ENCODE assay signal across 8 mouse cellular contexts in the genomic region with DNA sequence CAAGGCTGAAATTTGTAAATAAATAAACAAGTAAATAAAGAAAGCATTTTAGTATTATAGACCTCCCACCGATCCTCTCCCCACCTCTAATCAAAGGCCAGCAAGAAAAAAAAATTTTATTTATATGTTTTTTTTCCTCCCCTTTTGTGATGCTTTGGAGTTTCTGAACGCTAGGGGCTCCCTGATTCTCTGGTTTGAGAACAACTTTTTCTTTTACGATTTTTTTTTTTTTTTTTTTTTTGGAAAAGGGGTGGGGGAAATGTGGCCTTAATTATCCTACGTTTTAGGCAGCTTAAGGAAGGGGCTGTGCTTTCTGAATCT. TPM values are rescaled to one million over a fixed set of nuclear protein-coding genes. Genes with fewer than 3 reads are reported as not detected.
A peak's percentile ranks its signal among the peaks of the same experiment; 100 is the strongest.
DNase-seq lines count a peak whose midpoint lies in the region; ATAC-seq and TF ChIP-seq lines count a peak whose summit lies in the region.

No protein-coding gene starts in this region.

- peaks cover 14% of the 10 kb centered on the region for H3K4me1 ChIP-seq in heart, embryonic 10.5 days
- H3K4me1 ChIP-seq in CH12.LX (ENCODE audit: control insufficient read depth in 1 of 2, insufficient read depth in 2 of 2) = peaks cover 0 to 8% of the 10 kb centered on the region in 2 experiments; a peak in 2 of 4 replicates
- peaks cover 18% of the 10 kb centered on the region for H3K4me1 ChIP-seq in forebrain, embryonic 16.5 days (replicated peaks; ENCODE audit: control insufficient read depth, insufficient read depth, low read length)
- no peaks in the 10 kb centered on the region for H3K4me1 ChIP-seq in liver, embryonic 16.5 days (ENCODE audit: control insufficient read depth, low read depth, low read length)

- no peak for TF ChIP-seq EP300 in CH12.LX (IDR thresholded peaks at IDR 0.05; ENCODE audit: low read length)

- no peak for ATAC-seq in forebrain, embryonic 16.5 days
- ATAC-seq in liver, embryonic 16.5 days (ENCODE audit: low read depth) = no peak

- 1% methylated on average over 4 of the region's 4 CpGs for WGBS in heart, embryonic 10.5 days
- under 1% methylated on average over 4 of the region's 4 CpGs for WGBS in forebrain, embryonic 16.5 days
- 0% methylated on average over 4 of the region's 4 CpGs for WGBS in liver, embryonic 16.5 days (ENCODE audit: insufficient replicate concordance)

- TF ChIP-seq CTCF in CH12.LX (conservative IDR thresholded peaks at IDR 0.05 in 1 of 2, IDR thresholded peaks at IDR 0.05 in 1 of 2; ENCODE audit: low read depth in 2 of 2, low read length in 2 of 2) = peak in 1 of 2 experiments; percentile 64; a peak in 2 of 4 replicates

- DNase-seq in heart, embryonic 10.5 days (ENCODE audit: low spot score) = no peak
- no peak for DNase-seq in heart, postnatal 14 days
- peak; percentile 41 for DNase-seq in CH12.LX (ENCODE audit: extremely low read depth)
- no peak for DNase-seq in right cerebral cortex, postnatal 25 days
- no peak for DNase-seq in embryo, embryonic 11 days
- DNase-seq in urinary bladder, postnatal 36 days (ENCODE audit: low spot score in 2 of 2) = no peak

- 0 out of 2 replicates have a peak, but pooled peaks cover 6% of the 10 kb centered on the region for H3K36me3 ChIP-seq in heart, embryonic 10.5 days
- no peaks in the 10 kb centered on the region for H3K36me3 ChIP-seq in CH12.LX (replicated peaks in 1 of 2; ENCODE audit: control insufficient read depth in 1 of 2, insufficient read depth in 1 of 2, low read length in 1 of 2)
- no peaks in the 10 kb centered on the region for H3K36me3 ChIP-seq in forebrain, embryonic 16.5 days (ENCODE audit: control insufficient read depth, insufficient read depth)
- peaks cover 3% of the 10 kb centered on the region; the same call in 1 of the 2 replicates for H3K36me3 ChIP-seq in liver, embryonic 16.5 days (ENCODE audit: control insufficient read depth, insufficient read depth)

- TF ChIP-seq POLR2A in CH12.LX (IDR thresholded peaks at IDR 0.05; ENCODE audit: low read depth, low read length) = no peak

- dilution Hi-C loops in CH12.LX (cut with MboI; ENCODE audit: extremely low pct_ligation_motif_present, extremely low pct_unique_long_range_greater_than_20kb, low sequenced_read_pairs) = no loop called here

- H3K4me2 ChIP-seq in CH12.LX (ENCODE audit: insufficient read depth, low read depth, poor library complexity, severe bottlenecking) = peak overlapping the region; percentile 99
- peak overlapping the region; percentile 79 for H3K4me2 ChIP-seq in forebrain, embryonic 16.5 days (ENCODE audit: low read length)
- H3K4me2 ChIP-seq in liver, embryonic 16.5 days (ENCODE audit: low read depth, low read length) = peak overlapping the region; percentile 58

- H3K27me3 ChIP-seq in heart, embryonic 10.5 days (ENCODE audit: insufficient read depth, poor library complexity, severe bottlenecking) = peaks cover 3% of the 10 kb centered on the region; the same call in 1 of the 2 replicates
- H3K27me3 ChIP-seq in CH12.LX (replicated peaks) = no peaks in the 10 kb centered on the region
- H3K27me3 ChIP-seq in forebrain, embryonic 16.5 days (replicated peaks; ENCODE audit: control insufficient read depth, insufficient read depth, low read length) = no peaks in the 10 kb centered on the region
- peaks cover 21% of the 10 kb centered on the region for H3K27me3 ChIP-seq in liver, embryonic 16.5 days (ENCODE audit: control insufficient read depth, insufficient read depth, low read depth, low read length)

- H3K79me2 ChIP-seq in CH12.LX (replicated peaks; ENCODE audit: control insufficient read depth, extremely low read depth, insufficient read depth, poor library complexity, severe bottlenecking) = no peaks in the 10 kb centered on the region

- peak; percentile 56 for TF ChIP-seq RAD21 in CH12.LX (IDR thresholded peaks at IDR 0.05; ENCODE audit: low read depth, low read length)

- peak overlapping the region; percentile 49 for H3K9ac ChIP-seq in CH12.LX (ENCODE audit: insufficient read depth, low read depth)
- H3K9ac ChIP-seq in forebrain, embryonic 16.5 days (replicated peaks; ENCODE audit: low read depth, low read length) = peak overlapping the region; percentile 73; the same call in 1 of the 2 replicates
- H3K9ac ChIP-seq in liver, embryonic 16.5 days (ENCODE audit: low read depth, low read length) = no peak overlapping the region

- peak overlapping the region; percentile 93 for H3K27ac ChIP-seq in heart, embryonic 10.5 days
- no peak overlapping the region for H3K27ac ChIP-seq in CH12.LX (ENCODE audit: insufficient read depth, low read depth)
- H3K27ac ChIP-seq in forebrain, embryonic 16.5 days (ENCODE audit: low read length) = peak overlapping the region; percentile 89
- no peak overlapping the region; the same call in 1 of the 2 replicates for H3K27ac ChIP-seq in liver, embryonic 16.5 days (ENCODE audit: low read length)

- H3K4me3 ChIP-seq in heart, embryonic 10.5 days = peak overlapping the region; percentile 97
- peak overlapping the region; percentile 49 to 78 (median 66) for H3K4me3 ChIP-seq in CH12.LX (replicated peaks in 1 of 3; ENCODE audit: low read depth in 2 of 3, low read length in 2 of 3, poor library complexity in 1 of 3)
- H3K4me3 ChIP-seq in forebrain, embryonic 16.5 days (replicated peaks; ENCODE audit: low read length) = peak overlapping the region; percentile 76
- H3K4me3 ChIP-seq in liver, embryonic 16.5 days (ENCODE audit: low read depth, low read length) = peak overlapping the region; percentile 67

- in situ Hi-C loops in CH12.LX (cut with MboI; ENCODE audit: low pct_ligation_motif_present, low pct_unique_long_range_greater_than_20kb, low sequenced_read_pairs) = loop anchor here (5.0 kb wide), 1 partner anchor 155 kb away; no protein-coding TSS in a partner anchor

- no peaks in the 10 kb centered on the region for H3K9me3 ChIP-seq in heart, embryonic 10.5 days
- no peaks in the 10 kb centered on the region for H3K9me3 ChIP-seq in CH12.LX (replicated peaks; ENCODE audit: low read length)
- no peaks in the 10 kb centered on the region for H3K9me3 ChIP-seq in forebrain, embryonic 16.5 days (ENCODE audit: control insufficient read depth, low read length)
- no peaks in the 10 kb centered on the region for H3K9me3 ChIP-seq in liver, embryonic 16.5 days (replicated peaks; ENCODE audit: control insufficient read depth, low read length)

- intact Hi-C loops in heart, postnatal 14 days (cut with DNase I) = loop anchor here (2.0 to 10.0 kb wide), 6 partner anchors 65 to 1158 kb away; a partner anchor contains a TSS

TF ChIP-seq in CH12.LX, 34 proteins besides CTCF, POLR2A, EP300 and RAD21:
- TF ChIP-seq ZNF384 (IDR thresholded peaks at IDR 0.05; ENCODE audit: low read depth, low read length) = peak; percentile 99
- TF ChIP-seq MAFK (IDR thresholded peaks at IDR 0.05; ENCODE audit: insufficient replicate concordance, low read length) = no peak
- TF ChIP-seq JUND (conservative IDR thresholded peaks at IDR 0.05; ENCODE audit: low read depth, low read length) = no peak
- no peak for TF ChIP-seq USF1 (IDR thresholded peaks at IDR 0.05; ENCODE audit: low read depth, low read length)
- TF ChIP-seq SMC3 (IDR thresholded peaks at IDR 0.05; ENCODE audit: low read depth, low read length) = peak; percentile 42

RNA-seq across cellular contexts. Expression of a gene that starts 0.2 kb away (rescaled TPM):
- polyA plus RNA-seq in heart, embryonic 10.5 days (2016; fragmentation: Nextera tagmentation; extraction: Ambion mirVana) = 22.9 and 38.5 TPM in 2 replicates
- total RNA-seq in heart, postnatal 14 days (2021) = 10 to 100 TPM; 78.5 to 81.2 TPM
- total RNA-seq in CH12.LX (2012; rRNA removed) (0.17 and 0.34 TPM in 2 replicates), CH12.LX (2014; rRNA removed) (1.2 and 1.3 TPM in 2 replicates)
- polyA plus RNA-seq in CH12.LX (2012; ENCODE audit: insufficient read length, low read depth) = 1.0 and 1.6 TPM in 2 replicates
- 67.7 and 76.8 TPM in 2 replicates for polyA plus RNA-seq in forebrain, embryonic 16.5 days (2015; fragmentation: Nextera tagmentation; extraction: Ambion mirVana)
- polyA plus RNA-seq in liver, embryonic 16.5 days (2015; fragmentation: Nextera tagmentation; extraction: Ambion mirVana) = 18.0 and 21.2 TPM in 2 replicates

RNA-seq across cellular contexts. Expression of a gene that starts 47.2 kb away (rescaled TPM):
- polyA plus RNA-seq in heart, embryonic 10.5 days (2016; fragmentation: Nextera tagmentation; extraction: Ambion mirVana) = 21.2 and 40.2 TPM in 2 replicates
- total RNA-seq in heart, postnatal 14 days (2021) = 10 to 100 TPM; 66.3 to 68.0 TPM
- total RNA-seq in CH12.LX (2012; rRNA removed) (0.34 and 0.68 TPM in 2 replicates), CH12.LX (2014; rRNA removed) (0.23 TPM in 2 replicates)
- 0.20 and 0.29 TPM in 2 replicates for polyA plus RNA-seq in CH12.LX (2012; ENCODE audit: insufficient read length, low read depth)
- polyA plus RNA-seq in forebrain, embryonic 16.5 days (2015; fragmentation: Nextera tagmentation; extraction: Ambion mirVana) = 14.0 and 14.4 TPM in 2 replicates
- 0.37 and 0.47 TPM in 2 replicates for polyA plus RNA-seq in liver, embryonic 16.5 days (2015; fragmentation: Nextera tagmentation; extraction: Ambion mirVana)

Comparison
In these comparisons a context has a peak if more than half of its experiments do, and no peak if none do; other contexts are left out.
1. H3K27ac ChIP-seq: peak in heart, embryonic 10.5 days (single experiment) and forebrain, embryonic 16.5 days (single experiment); none in CH12.LX (single experiment) and liver, embryonic 16.5 days (single experiment).
2. RNA of a gene that starts 47.2 kb away (polyA plus RNA-seq): 21.2 to 40.2 TPM in heart, embryonic 10.5 days and 14.0 to 14.4 TPM in forebrain, embryonic 16.5 days; 0.37 to 0.47 TPM in liver, embryonic 16.5 days and 0.20 to 0.29 TPM in CH12.LX; every median in the first group is over 10 times any median in the second.
3. Peak in every context shown above with its lines, with median percentiles within 50 percentile points of each other: H3K4me3 ChIP-seq and H3K4me2 ChIP-seq.